Mouse (Mus musculus) urinary bladder, postnatal 4 days (tissue): Measurements from ENCODE around the gene Zfp385b.
A peak's percentile ranks its signal among the peaks of the same experiment; 100 is the strongest.
"Not testable (repeated sequence)": the region's sequence is repeated elsewhere in the genome, so short reads cannot be mapped to it uniquely, and the experiment has no call there.

Experiments
- DNase-seq, 2 experiments: peaks; one replicate each; pipeline ENCODE4 v3.0.0; 2021 to 2022; ENCODE audit warnings: low spot score in 2 of 2

The Zfp385b gene

DNA sequence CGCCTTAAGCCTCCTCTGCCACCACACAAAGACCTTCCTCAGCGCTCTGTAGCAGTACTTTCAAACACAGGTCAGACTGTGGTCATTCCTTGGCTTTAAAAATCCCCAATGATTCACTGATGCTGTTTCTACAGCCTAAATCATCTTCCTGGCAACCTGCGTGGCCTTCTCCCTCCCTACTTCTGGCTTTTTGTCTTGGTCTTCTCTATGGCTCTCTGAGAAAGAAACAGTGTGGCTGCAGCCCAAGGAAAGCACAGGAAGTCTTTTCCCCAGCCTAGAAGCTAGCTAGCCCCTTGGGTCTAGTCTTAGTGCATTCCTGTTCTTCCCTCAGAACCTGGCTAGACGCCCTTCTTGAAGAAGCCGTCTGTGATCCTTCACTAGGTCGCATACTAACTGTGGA, 359.4 kb downstream of the Zfp385b start:
- no peak for DNase-seq

GRCm38 (mm10) chr2:77458431-77458830, 361.0 kb downstream of the Zfp385b start:
- DNase-seq: no peak

- DNase-seq: no peak
Observed at GRCm38 (mm10) chr2:77457120-77457519, 362.3 kb downstream of the Zfp385b start.

- peak; percentile 25 to 70 for DNase-seq
Observed at GRCm38 (mm10) chr2:77456602-77457001, 362.8 kb downstream of the Zfp385b start.

GRCm38 (mm10) chr2:77454341-77454937, 365.0 kb downstream of the Zfp385b start:
- no peak for DNase-seq

DNA sequence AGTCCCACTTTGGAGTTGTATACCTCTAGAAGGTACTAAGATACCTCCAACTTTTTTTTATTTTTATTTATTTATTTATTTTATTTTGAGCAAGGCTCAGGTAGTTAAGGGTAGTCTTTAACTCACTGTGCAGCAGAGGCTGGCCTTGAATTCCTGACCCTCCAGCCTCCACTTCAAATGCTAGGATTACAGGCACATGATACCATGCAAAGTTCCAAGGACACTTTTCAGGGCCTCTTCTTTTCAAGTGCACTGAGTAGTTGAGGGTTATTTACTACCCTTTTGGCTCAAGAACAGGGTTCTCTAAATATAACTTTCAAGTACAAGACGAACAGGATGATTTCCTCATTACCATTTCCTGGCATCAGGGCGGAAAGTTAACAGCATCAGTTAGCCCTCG, 365.7 kb downstream of the Zfp385b start:
- DNase-seq: no peak

GRCm38 (mm10) chr2:77450017-77450416, 369.4 kb downstream of the Zfp385b start:
- DNase-seq: not testable (repeated sequence)

DNA sequence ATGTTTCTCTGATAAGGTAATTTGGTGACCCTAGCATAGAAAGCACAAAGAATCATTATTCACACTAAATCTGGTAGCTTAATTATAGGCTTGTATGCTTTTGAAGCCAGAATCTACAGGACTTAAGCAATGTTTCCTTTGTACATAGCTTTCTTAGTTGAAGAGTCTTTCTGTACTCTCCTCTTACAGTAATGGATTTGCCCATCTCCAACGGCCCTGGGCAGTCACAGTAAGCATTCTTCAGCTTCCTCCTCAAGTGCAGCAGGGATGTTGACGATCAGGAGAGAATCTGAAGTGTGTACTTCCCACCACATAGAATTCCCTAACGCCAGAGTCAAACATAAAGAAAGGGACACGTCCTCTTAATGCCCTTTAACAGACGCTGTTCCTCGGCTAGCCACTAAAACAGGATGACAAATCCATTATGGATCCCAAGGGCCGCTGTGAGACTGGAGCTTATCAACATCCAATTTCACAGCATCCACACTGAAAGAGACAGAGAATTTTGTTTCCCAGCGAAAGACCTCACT, 370.4 kb downstream of the Zfp385b start:
- no peak for DNase-seq

- no peak for DNase-seq
Observed at GRCm38 (mm10) chr2:77444282-77444681, 375.2 kb downstream of the Zfp385b start.

- no peak for DNase-seq
Observed at GRCm38 (mm10) chr2:77440591-77440990, 378.8 kb downstream of the Zfp385b start.

DNA sequence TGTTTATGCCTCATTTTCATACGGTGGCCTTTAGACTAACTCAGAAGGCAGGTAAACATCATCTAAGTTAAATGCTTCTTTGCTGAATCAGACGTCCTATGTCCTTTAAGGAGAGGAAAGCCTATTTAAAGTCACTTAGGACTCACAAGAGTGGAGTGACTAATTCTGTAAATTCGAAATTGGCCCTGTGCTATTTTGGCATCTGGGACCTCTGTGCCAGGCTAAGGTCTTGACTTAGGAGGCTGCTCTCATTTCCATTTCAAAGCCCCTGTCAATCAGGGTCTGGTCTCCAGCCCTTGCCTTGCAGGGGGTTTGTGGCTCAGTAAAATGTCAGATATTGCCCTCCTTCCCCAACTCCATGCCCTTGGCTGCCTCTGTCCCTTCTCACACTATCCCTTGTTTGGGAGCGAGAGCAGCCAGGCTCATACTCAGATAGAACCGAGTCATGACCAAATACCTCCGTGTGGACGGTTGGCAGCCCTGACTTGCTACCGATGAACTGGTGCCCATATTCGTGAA, 383.1 kb downstream of the Zfp385b start:
- no peak for DNase-seq

DNA sequence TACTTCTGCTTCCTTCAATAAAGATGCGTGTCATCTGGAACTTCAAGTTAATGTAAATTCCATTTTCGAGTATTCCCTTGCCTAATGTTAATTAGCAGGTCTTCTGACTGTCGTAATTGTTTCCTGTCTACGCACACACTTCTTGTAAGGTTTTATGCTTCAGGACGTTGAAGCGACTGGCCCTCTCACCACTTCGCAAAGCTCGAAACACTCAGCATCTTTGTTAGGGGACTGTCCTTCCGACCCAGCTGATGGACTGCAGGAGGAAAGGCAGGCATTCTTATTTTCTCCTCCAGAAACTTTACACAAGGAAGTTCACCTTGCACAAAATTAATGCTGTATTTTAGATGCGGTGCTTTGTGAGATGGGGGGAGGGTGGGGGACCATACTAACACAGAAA, 400.0 kb downstream of the Zfp385b start:
- no peak for DNase-seq

DNA sequence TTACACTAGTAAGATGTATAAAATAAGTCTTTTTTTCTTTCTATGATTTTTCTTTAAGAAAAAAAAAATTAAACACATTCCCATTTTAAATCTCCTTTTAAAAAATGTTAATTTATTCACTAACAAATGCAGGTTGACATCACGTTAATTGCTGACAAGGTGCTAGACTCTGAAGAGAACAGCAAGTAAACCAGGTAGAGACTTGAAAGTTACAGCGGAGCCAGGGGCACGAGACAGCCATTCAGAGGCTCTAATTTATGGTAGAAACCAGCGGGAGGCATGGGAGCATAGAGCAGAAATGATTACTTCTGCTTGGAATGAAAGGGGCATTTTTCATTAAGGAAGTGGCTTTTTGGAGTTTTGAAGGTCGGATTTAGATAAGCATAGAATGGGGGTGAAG, 401.4 kb downstream of the Zfp385b start:
- DNase-seq: no peak

- DNase-seq: no peak
Observed at GRCm38 (mm10) chr2:77412171-77412570, 407.3 kb downstream of the Zfp385b start.

- DNase-seq: no peak
Observed at GRCm38 (mm10) chr2:77411612-77412011, 407.8 kb downstream of the Zfp385b start.

GRCm38 (mm10) chr2:77409521-77410135, 409.8 kb downstream of the Zfp385b start:
- DNase-seq: no peak

- no peak for DNase-seq
Observed at GRCm38 (mm10) chr2:77408972-77409371, 410.5 kb downstream of the Zfp385b start.

GRCm38 (mm10) chr2:77402329-77402728, 417.1 kb downstream of the Zfp385b start:
- no peak for DNase-seq

- DNase-seq: no peak
Observed at GRCm38 (mm10) chr2:77401438-77402235, 417.8 kb downstream of the Zfp385b start.

DNA sequence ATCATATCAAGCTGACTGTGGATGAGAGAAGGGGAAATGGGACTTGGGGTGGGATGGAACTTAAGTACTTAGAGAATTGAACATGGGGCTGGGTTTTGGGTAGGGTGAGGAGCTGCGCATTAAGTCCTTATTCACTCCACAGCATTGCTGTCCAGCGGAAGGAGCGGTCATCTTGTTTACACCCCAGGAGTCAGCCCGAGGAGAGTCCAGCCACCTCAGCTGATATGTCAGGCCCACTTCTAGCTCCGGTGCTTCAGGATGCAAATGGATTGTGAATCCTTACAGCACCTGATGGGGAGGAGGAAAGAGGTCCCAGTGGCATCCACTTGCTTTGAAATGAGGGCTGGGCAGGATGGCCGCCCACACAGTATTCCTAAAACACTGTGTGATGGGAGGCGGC, 425.6 kb downstream of the Zfp385b start:
- no peak for DNase-seq

GRCm38 (mm10) chr2:77388186-77388585, 431.3 kb downstream of the Zfp385b start:
- no peak for DNase-seq

GRCm38 (mm10) chr2:77386515-77386914, 432.9 kb downstream of the Zfp385b start:
- DNase-seq: peak in 1 of 2 experiments; percentile 65
